Mouse (Mus musculus): ENCODE results near the gene Lpin2.

The Lpin2 gene

DNA sequence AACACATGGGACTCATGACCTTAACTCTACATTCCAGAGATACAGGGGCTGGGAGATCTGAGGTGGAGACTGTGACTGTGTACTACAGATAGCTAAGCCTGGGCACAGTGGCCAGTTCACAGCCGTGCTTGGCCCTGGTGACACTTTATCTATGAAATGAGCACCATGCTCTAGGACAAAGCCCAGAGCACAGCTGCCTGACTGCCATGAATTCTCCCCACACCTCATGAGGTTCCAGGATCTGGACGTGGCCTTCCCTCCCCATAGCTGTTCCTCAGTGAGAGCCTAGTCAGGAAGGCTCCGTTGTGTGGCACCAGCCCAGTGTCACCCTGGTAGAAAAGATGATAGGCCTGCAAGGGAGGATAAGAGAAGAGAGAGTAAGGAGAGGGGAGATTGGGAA lies 86.2 kb downstream of the Lpin2 start:
- no peak for DNase-seq

DNA sequence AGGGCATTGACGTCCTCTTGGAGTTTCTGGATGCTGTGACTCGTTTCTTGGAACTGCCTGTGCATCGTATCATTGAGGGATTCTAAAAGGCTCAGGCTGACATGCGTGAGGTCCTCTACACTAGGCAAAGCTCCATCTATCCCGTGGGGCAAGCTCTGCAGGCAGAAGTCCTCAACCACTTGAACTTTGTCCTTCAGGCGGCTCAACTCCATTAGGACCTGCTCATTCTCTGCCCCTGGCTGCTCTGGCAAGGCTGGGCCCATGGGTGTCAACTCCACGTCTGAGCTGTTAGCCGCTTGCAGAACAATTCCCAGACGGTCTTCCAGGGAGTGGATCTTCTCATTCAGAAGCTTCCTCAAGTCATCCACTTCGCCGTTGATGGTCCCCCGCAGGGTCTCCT lies 91.5 kb downstream of the Lpin2 start:
- no peak for DNase-seq

DNA sequence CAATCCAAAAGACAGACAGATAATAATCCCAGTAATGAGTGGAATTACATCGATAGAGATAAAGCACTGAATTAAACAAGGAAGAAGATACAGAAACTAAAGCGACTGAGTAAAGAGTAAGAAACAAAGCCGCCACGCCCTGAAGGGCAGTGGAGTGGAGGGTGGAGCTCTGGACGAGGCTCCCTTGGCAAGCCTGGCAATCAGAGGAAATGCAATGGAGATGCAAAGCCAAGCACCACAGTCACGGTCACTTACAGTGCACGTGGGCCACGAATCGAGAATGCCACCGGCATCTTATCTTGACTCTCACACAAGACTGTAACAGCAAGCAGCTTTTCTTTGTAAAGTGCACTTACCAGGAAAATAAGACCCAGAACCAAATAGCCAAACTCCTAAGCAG lies 94.4 kb downstream of the Lpin2 start:
- DNase-seq, result no peak

DNA sequence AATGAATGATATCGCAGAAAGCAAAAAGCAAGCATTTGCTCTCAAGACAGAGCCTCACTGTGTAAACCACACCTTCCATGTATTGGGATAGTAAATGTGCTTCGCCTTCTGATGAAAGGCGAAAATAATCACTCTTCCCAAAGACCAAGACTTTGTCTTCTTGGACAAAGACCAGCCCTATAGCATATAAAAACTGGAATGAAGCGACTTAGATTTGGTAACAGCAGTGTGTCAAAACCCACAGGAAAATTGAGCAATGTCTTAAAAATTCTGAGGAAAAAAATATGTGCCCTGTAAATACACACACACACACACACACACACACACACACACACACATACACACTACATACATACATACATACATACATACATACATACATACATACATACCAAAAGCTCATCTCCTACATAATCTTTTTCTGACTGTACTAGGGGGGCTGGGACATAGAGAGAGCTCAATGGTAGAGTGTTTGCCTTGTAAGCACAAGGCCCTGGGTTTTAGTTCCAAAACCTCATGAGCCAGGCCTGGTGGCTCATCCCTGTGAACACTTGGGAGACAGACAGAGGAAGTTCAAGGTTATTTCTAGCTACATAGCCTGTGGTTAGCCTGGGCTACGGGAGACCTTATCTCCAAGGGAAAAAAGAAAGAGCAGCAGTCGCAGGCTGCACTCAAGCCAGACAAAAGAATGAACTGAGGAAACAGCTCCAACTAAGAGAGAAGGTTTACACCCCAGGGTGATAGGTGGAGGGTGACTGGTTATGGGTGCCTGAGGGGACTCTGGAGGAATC lies 95.5 kb downstream of the Lpin2 start:
- no peak for DNase-seq

DNA sequence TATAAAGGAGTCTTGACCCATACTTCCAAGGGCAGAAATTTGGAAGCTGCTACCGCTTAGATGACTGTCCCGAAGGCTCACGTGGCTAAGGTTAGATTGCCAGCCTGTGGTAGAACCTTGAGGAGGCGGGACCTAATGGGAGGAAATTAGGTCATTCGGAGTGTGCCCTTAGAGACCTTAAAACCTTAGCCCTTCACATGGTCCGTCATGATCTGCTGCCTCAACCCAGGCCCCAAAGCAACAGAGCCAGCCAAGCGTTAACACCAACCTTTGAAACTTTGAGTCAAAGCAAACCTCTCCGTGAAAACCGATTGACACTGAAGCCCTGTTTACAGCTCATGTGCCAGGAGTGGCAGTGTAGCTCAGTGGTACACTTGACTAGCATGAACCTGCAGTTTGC lies 100.4 kb downstream of the Lpin2 start:
- no peak for DNase-seq

DNA sequence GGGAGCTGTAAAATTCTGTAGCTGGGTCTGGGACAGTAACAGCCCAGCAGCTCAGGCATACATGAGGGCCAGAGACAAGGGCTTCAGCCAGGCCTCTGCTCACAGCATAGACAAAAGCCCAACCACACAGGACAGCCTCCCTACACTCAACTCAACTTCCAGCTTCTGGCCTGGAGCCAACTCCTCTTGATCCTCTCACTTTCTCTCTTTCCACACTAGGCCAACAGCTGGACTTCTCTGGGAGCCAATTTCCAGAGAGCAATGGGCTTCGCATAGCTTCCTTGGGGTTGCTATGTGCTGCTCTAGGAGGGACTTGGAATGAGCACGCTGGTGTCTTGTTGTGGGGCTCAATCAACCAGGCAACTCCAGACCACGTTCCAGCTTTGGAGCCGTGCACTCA lies 100.9 kb downstream of the Lpin2 start:
- no peak for DNase-seq

DNA sequence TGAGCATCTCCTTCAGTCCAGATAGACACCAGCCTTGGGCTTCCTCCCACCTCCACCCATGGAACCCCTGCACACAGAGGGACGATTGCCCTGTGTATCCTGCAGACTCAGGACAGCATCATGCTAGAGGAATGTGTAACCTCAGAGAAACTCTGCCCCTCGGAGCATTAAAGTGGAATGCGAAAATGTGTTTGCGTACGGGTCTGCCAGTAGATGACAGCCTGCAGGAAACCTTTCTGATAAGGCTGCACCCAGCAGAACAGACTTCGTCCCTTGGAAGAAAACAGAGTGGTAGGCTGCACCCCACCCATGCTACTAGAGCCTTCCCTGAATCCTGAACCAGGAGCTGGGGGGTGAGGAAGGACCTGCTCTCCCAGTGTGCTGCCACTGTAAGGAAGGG lies 102.5 kb downstream of the Lpin2 start:
- no peak for DNase-seq

DNA sequence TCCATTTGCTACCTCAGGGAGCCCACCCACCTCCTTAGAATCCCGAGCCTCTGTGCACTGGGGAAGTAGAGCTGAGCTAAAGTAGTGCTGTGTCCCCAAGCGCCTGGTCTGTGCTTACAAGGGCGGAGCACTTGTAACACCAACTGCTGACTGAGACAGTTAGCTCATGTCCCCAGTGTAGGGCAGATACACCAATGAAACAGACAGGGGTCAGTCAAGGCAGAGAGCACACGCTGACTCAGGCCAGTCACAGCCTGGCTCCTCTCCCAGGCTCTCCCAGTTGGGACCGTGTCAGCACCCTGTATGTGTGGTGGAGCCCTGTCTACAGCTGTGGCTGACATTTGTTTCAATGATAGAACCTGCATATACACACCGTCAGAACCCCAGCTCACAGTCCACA lies 103.6 kb downstream of the Lpin2 start:
- DNase-seq, result no peak

DNA sequence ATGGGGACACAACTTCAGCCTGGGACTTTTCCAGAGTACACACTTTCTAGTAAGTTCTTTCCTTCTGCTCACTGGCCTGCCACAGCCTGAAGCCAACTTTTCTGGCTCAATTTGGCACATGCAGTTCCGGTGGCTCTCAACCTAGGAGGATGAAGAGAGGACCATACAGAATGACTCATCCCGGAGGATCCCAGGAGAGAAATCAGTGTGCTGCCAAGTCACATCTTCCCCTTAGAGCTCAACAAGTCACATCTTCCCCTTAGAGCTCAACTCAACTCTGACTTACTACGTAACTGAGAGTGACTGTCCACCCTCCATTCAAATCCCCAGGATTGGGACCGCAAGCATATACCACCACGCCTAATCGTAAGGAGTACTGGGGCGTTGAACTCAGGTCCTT lies 105.2 kb downstream of the Lpin2 start:
- DNase-seq, result no peak

DNA sequence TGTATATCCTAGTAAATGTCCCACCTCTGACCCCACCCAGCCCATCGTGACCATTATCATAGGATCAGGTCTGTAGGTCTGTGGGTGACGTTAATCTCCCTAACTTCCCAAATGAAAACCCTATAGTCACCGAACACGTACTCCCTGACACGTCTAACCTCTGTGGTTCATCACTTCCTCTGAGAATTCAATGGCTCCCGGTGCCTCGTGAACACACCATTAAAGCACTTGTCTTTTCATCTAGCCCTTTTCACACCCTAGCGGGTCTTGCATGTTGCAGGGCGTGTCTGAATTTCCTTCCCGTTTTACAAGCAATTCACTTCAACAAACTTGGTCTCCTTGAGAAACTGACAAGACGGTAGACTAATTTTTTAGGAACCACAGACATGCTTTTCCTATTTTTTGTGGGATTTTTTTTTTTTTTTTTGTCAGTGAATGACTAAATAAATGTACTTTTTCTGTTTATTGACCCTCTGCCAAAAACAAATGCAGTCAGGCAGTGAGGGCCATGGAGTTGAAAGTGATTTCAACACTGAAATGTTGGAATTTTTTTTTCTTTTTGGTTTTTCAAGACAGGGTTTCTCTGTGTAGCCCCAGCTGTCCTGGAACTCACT lies 105.9 kb downstream of the Lpin2 start:
- peak; percentile 3 for DNase-seq

DNA sequence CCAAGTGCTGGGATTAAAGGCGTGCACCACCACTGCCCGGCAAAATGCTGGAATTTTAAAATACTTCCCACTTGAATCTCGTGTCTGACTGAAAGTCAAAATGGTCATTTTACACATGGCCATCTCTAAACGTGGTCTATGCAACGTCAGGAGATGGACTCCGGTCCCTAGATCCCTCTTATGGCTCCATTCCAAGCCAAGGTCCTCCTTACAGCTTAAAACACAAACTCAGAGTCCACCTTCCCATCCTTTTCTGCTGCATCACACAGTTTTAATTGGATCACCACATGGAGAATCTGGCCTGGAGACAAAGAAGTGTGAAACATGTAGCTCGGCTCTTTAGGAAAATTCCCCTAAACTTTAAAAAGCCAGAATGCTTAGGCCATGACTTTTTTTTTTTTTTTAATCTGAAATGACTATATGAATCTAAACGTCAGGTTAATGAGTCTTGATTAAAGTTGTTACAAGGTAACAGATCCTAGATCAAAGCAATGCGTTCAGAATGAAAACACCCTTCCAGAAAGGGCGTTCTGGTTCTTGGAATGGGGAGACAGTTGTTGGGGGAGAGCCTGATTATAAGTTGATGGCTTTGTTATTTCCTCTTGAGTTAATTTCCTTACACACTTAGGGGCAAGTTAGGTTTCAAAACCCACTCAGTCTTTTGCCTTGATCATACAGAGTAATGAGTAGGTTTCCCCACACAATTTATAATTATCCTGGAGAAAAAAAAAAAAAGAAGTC lies 106.6 kb downstream of the Lpin2 start:
- DNase-seq, result no peak

DNA sequence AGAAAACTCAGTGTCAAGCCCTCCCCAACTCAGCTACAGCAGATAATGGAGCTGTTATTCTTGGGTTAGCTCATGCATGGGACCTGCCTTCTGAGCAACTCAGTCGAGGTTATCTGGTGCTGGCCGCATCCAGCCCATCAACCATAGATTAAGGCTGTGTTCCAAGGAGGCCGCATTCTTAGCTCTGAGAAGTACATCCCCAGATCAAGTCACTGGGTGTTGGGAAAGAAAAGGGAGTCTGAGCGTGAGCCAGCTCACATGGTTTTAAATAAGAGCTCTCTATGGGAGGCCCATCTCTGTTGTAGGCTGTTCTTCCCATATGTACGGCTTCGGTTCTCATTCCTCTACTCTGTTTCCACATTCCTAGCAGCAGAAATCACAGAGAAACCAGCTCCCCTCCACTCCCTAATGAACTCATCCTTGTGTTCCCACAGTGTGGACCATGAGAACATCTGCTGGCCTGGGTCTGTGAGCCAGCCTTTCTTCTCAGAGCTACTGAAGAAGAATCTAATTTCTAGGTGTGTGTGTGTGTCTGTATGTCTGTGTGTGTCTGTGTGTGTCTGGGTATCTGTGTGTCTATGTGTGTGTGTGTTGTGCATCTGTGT lies 107.3 kb downstream of the Lpin2 start:
- no peak for DNase-seq

DNA sequence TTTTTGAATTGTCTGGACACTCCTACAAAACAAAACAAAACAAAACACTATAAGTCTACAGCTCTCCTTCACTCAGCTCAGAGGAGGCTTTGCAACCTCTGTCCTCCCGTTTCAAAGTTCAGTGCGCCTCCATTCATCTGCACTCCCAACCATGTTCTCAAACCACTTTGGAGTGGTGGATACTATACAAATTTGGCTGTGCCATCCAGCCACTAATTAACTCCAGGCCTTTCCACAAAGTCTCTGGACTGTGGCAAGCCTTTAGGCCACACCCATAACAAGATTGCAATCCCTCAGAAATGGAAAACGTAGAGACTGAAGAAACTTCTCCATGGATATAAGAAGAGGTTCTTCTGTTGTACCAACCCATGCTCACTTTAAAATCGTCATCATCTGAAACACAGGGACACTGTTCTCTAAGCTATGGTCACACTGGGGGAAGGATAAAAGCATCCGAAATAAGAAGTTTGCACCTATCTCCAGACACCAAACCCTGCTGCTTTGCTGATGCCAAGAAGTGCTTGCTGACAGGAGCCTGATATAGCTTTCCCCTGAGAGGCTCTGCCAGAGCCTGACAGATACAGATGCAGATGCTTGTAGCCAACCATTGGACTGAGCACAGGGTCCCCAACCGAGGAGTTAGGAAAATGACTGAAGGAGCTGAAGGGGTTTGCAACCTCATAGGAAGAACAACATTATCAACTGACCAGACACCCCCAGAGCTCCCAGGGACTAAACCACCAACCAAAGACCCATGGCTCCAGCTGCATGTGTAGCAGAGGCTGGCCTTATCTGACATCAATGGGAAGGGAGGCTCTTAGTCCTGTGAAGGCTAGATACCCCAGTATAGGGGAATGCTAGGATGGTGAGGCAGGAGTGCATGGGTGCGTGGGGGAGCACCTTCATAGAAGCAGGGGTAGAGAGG lies 108.4 kb downstream of the Lpin2 start:
- no peak for DNase-seq

DNA sequence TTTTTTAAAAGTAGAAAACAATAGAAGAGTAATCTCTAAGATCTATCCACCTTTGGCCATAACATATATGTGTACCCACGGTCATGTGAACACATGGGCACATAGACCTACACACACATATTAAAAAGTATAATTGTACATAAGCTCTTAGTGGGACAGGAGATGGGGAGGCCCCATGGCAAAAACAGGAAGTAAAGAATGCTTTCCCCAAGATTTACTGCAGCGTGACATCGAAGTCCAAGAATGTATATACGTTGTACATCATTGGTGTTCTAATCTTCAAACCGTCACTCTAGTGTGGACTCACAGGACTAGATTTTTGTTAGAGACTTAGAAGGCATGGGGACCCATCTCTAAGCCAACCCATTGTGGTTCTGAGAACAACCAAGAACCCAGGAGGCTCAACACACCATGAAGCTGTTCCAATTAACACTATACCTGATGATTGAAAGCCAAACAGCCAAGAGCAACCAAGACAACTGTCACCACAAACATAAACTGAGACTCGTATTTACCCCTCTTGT lies 109.6 kb downstream of the Lpin2 start:
- DNase-seq, result no peak

DNA sequence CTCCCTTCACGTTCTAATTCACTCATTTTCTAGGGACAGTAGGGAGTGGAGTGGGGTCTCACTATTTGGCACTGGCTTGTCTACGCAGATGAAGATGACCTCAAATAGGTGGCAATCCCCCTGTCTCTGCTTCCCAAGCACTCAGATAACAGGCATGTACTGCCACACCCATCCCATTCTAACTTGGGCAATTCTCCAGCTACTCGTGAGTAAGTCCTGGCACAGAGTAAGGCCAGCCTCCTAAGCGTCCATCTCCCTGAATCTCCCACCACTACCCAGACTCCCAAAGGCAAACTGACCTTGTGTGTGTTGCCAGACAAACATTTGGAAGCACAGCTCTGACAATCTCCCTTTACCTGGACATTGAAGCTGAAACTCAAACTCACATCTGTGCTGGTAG lies 110.5 kb downstream of the Lpin2 start:
- DNase-seq, result no peak

DNA sequence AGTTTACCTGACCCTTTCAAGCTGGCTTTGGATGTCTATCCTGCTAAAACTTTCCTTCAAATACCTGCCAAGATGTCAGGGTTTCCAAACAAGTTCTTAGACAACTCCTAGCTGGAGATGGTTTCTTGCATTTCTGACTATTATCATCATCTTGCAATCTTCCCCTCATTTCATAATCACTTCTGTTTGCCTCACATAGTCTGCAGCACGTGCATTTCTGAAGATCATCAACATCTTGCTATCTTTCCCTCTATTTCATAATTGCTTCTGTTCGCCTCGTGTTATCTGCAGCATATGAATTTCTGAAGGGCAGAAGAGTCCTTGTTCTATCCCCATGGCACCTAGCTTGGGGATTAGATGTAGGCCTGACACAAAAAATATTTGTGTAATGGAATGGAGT lies 112.2 kb downstream of the Lpin2 start:
- DNase-seq, result no peak
